Mouse (Mus musculus): Measurements from ENCODE around the gene I0C0044D17Rik.

I0C0044D17Rik gene

DNA sequence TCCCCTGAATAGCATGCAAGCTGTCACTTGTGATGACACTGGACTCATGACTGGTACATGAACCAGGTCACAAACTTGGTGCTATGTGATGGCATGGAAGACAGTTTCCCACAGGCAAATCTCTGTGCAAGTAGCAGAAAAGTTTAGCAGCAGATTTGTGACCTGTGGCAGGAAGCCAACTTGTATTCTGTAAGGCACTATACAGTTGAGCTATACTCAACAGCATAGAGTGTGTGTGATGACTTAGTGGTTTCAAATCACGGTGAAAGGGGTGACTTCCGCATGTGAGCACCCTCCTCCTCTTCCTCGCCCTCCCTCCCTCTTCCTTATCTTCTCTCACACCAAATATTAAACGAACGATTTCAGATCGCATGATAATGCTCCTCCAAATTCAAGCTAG, 46.2 kb downstream of the I0C0044D17Rik start:
- no peak for DNase-seq (ENCODE audit: low spot score in 2 of 2)

DNA sequence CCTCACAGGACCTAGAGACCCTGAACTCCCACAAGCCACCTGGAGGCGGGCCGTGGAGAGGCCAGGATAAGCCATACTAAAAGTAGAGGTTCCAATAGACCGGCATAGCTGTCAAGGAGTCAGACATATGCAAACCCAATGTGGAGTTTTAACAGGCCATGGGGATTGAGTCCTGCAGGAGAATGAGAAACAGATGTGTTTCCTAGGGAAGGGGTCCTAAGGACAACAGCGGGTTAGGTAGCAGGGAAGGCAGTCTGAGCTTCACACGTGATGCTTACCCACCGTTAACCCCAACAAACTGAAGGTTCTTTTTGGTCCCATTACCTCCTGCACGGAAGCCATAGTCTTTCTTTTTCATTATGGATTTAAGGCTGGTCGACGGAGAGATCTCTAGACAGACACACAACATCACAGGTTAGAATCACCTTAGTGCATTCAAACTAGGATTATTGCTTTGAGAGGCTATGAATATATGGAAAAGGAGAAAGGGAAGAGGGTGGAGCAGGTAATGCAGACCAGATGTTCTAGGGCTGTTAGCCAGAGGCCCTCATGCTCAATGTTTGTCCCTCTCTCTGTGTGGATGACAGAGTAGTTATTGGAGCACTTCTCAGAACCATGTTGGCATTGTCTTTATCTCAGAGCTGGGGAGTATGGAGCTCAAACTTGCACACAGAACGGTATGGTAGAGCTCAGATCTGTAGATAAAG, 46.8 kb downstream of the I0C0044D17Rik start:
- no peak for DNase-seq (ENCODE audit: low spot score in 2 of 2)

DNA sequence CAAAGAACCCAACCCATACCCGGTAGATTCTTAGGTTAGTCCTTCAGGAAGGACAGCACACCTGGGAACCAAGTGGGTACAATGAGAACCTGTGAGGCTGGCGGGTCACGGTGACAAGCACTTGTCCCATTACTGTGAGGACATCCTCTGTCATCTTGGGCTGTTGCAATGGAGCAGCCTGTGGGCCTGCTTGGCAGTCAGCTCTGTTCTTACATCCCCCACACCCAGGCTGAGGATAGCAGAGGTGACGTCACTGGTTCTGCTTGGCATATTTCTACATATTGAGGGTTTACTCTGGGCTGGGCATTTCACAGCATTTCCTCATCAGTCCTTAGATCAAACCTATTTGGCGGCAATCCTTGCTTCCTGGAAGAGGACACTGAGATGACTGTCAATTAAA, 49.9 kb downstream of the I0C0044D17Rik start:
- DNase-seq (ENCODE audit: low spot score in 2 of 2), result no peak

All from spleen, postnatal 36 days (tissue).